Mouse (Mus musculus) ES-Bruce4 (cell line): ENCODE data around the gene Catsper3.

Experiments used
- CTCF ChIP-seq: IDR thresholded peaks from one replicate; pipeline ENCODE4 v1.8.1; 2011; ENCODE audit warnings: low read depth, low read length
- EP300 ChIP-seq: IDR thresholded peaks from 2 replicates; pipeline ENCODE4 v1.6.1; 2011; ENCODE audit warnings: low read depth, low read length; ENCODE audit not compliant: insufficient read depth
- POLR2A ChIP-seq: IDR thresholded peaks from one replicate; pipeline ENCODE4 v1.8.1; 2011; ENCODE audit warnings: low read length; ENCODE audit not compliant: insufficient read depth

DNA sequence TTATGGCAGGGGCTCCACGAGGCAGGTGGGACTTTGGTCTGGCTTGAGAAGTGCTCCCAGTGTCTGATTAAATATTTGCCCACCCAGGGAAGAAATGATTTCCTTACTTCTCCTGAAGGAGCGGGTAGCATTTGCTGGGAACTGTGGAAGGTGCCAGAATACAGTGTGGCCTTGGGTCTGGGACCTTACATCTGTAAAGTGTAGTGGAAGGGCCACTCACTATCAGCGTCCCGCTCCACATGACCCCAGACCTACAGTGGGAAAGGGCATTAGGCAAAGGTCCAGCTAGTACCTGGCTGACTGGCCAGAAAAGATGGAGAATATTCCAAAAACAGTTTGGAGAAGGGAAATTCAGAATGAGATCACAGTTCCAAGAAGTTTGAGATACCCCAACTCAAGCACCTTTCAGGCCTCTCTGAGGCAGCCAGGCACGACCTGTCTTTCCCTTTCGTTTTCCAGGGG is 43.3 kb downstream of the Catsper3 start:
- TF ChIP-seq POLR2A: no peak
- no peak for TF ChIP-seq CTCF
- TF ChIP-seq EP300: no peak
